Mouse (Mus musculus) c-Kit-positive CD71-positive TER-119-positive erythroid progenitor cells, embryonic 14.5 days (primary cell): ENCODE results near the gene H2afv.

ENCODE experiments used
- DNase-seq: peaks from one replicate; pipeline ENCODE4 v3.0.0-alpha.2; 2013; ENCODE audit warnings: low spot score

H2afv gene

DNA sequence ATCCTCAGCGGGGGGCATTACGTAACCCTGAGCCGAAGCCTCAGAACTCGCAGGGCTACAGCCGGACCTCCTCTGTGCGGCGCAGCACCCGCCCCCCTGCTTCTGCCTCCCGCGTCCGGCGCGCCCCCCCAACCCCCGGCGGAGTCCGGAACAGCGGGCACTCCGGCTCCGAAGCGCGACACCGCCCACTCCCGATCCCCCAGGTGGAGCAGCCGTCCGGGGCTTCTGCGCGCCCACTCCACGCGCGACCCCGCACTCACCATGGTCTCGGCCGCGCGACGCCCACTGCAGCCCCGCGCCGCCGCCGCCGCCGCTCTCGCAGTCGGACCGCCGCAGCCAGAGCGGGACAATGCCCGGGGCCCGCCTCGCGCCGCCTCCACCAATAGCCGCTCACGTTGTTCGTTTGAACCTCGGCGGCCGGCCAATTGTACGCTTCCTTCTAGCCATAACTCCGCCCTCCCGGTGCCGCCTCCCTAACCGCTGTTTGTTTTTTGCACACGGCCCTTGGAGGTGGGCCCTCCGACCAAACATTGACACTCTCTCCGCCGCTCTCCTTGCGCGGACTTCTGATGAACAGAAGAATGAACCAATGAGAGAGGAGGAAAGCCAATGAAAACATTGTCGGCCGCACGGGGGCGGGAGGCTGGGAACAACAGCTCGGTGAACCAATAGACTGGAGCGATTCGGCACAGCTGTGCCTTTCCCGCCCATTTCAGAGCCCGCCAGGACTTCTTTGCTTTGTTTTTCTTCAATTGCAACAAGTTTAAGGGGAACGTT is at the start of gene H2afv:
TSS of gene H2afv (minus strand) at position 367 of the 777 bp plus-strand sequence.
- peak; percentile 99 for DNase-seq

DNA sequence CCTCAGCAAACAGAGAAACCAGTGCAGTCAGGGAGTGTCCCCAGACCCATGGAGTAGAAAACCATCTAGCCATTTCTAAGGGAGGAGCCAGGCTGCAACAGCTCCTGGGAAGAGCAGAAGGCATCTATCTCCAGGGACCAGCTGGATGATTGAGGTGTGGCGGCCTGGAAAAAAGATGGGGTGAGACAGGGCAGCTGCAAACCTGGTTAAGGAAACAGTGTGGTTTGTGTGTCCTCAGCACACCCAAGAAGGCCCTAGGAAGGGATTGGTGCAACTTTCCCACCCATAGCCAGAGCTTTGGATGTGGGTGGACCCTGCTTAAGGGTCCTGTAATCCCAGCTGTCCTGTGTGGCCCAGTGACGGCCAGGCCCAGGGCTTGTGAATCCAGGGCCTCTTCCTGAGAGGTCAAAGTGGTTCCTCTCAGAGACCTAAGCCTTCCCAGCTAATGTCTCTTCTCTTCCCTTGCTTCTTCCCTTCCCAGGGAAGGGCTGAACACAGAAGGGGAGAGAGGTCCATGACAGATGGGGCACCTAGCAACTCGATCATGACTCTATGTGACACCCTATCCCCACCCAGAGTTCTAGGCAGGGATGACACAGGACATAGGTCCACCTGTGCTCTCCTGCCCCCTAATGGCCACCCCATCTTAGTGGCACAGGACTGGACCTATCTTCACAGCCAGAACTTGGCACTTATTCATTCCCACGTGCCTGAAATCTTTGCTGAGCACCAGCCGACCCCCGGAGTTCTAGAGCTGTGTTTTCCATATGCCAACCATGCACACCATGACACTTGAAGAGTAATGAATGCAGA is 45.7 kb upstream of the H2afv start:
- DNase-seq: no peak

DNA sequence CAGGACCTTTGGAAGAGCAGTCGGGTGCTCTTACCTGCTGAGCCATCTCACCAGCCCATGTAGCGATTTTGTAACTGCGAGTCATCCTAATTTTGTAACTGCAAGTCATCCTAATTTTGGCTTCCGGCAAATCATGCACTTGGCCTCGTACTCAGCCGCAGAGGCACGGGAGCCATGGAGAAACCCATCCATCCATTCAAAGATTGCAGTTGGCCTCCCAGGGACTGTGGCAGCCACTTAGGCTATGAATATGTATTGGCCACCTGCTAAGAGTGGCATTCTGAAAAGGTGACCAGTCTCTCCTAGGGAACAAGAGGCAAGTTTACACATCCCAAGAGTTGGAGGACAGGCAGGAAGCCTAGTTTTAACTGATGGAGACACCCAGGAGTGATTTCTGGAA is 45.0 kb upstream of the H2afv start:
- DNase-seq: no peak

DNA sequence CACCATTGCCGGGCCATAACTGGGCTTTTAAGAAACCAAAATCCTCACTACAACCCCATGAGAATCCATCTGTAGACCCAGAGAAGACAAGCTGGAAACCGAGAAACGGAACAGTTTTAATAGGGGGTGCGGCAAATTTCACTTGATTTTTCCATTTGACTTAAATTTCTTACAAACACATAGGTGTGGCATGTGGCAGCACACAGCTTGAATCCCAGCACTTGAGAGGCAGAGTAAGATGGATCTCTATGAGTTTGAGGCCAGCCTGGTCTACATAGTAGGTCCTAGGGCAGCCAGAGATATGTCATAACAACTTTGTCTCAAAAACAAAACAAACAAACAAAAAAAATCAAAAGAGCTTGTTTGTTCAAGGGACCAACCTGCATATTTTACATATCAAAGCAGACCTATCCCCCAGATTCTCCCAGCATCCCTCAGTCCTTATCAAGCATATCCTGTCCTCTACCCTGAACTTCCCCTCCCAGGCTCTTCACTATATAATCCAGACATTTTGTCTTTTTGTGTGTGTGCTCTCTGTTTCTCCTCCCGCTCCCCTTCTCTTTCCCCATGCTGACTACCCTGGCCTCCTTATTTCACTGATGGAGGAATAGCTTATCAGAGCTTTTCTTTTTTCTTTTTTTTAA is 43.9 kb upstream of the H2afv start:
- DNase-seq: no peak

DNA sequence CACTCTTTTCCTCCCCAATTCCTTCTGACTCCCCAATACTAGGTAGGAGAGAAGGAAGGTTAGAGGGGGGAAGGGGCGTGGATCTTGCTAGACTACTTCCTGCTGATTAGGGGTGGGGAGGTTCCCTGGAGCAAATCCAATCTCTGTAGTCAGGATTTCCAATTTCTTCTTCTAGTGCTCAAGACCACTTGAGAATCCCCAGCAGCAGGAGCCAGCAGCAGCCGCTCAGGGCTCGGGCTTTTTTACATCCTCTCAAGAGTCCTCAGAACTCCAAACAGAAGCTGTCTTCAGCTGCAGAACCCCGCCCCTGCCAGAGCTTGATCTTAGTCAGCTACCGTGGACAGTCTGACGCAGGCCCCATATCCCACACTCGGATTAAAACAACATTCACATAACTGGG is 43.3 kb upstream of the H2afv start:
- no peak for DNase-seq

DNA sequence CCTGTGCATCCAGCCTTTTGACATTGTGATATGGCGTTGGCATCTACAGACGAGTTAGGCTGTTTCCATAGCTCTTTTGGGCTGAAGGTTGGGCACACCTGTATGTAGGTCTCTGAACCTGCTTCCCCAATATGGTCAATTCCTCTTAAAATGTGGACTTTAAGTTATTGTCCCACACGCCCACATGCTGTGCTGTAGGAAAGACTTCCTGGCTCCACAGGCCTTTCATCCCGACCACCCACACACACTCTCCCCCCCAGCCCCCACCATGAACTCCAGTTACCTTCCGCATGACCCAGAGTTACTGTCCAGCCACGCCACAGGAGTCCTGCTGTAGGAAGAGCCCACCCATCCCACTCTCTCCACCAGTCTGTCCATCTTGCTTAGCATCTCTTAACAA is 42.7 kb upstream of the H2afv start:
- no peak for DNase-seq

DNA sequence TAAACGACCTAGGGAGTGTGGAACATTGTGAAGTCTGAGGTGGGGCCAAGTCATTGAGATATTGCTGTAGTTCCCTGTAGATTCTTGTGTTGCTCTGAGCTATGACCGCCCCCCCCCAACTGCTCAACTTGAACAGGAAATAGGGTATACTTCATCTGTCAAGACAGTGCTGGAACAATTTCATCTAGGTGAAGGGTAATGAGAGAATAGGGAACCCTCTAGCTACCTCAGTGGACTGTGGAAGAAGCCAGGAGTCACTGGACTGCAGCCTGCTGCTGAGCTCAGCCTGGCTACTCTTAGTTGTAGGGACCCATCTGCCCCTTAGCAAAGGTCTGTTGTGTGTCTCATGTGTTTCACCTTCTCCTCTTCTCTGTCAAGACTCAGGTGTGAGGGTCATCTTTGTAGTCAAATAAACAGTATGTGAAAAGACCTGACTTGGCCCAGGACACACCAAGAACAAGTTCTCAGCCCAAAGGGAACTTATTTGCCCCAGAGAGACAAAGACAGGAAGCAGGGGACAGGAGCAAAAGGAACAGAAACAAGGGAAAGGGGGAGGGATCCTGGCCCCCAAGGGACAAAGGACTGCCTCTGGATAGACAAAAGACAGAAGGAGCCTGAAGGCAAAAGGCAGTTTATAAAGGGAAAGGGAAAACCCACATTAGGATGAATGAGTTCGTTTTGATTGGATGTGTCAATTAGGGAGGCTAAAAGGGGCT is 40.2 kb upstream of the H2afv start:
- DNase-seq: no peak

DNA sequence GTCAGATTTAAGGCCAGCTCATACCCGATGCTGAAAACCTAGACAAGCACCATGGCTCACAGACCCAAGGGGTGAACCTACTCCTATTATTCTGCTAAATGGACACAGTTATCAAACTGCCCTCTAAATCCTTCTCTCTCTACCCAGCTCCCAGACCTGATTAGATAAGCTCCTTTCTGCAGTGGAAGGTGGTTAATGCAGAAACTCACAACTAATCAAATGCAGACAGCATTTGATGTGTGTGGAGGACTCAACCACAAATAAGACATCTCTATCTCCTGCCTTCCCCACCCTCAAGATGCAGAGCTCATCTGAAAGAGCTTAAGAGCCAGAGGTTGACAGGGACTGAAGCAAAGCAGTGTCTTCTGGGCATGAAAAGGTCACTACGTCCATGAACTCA is 38.9 kb upstream of the H2afv start:
- no peak for DNase-seq

DNA sequence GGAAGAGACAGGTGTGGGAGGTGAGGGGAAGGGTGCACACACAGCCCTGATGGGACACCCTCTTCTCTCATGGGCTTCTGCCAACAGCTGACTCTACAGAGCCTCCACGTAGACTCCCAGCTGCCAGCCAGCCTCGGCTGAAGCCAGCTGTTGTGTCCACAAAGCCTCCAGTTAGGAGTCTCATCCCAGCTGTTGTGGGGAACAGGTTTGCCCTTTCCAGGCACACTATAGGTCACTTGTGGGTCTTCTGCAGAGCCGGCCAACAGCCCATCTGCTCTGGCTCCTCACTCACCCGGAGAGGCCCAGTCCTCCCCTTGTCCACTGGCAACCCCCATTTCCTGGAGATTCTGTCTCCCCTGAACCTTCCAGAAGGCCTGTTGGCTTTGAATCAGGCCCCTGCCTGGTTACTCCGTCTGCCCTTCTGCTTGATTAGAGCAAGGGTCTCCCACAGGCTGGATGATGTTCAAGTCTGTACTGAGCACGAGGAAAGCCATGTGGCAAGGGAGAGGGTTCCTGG is 37.5 kb upstream of the H2afv start:
- DNase-seq: no peak

DNA sequence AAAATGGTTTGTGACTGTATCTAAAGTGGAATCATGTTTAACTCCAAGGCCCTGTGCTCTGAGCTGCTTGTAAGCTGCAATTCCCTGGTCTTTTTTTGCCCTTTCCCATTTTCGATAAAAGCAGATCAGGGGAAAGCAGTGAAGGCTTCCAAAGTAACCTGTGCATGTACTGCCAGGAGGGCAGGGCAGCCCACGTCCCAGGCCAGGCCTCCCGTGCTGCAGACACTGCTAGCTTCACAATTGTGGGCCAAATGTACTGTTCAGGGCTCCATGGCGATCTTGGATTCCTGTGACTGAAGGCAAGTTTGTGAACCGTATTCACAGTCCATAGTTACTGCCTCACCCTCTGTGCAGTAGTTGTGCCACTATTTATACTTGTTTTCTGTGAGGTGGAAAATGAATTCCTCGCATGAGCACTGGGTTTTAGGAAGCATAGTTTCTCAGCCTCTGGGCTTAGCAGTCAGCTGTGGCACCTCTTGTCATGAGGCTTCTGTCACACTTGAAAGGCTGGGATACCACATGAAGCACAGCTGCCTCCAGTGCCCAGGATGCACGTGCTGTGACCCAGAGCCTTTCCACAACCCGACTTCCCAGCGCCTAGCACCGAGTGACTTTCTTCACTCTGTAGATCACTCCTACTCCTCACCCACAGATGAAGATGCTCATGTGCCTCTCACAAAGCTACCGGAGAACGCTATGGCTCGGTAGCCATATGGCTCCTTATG is 36.6 kb upstream of the H2afv start:
- DNase-seq: no peak

DNA sequence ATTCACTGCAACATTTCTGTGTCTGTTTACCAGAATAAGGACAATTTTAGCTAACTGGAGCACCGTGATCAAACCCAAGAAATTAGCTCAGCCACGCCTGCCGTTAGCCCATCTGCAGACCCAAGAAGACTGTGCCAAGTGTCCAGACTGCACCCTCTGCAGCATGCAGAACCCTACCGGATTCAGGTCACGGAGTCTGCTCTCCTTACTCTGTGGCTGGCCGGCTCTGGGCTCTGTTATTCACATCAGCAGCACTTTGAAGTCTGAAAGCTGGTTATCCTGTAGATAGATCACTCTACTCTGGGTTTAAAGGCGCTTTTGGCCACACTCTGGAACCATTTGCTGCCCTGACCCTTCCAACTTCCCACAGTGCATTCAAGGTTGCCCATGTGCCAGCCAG is 35.9 kb upstream of the H2afv start:
- DNase-seq: no peak

DNA sequence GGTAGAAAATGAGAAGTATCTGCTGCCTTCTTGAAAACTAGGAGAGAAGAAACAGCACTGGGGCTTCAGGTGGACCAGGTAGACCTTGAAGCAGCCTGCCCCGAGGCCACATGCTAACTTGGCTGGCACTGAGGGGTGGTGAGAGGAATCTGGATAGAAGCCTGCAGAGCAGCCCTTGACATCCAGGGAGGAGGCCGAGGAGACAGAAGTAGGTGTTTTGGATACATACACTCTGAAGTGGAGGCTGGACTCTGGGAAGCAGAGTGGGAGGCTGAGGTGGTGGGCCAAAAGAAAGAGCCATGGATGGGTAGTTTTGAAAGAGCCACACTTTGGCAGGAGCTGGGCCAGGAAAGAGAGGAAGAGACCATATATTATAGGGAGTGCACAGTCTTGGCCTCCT is 35.0 kb upstream of the H2afv start:
- no peak for DNase-seq

DNA sequence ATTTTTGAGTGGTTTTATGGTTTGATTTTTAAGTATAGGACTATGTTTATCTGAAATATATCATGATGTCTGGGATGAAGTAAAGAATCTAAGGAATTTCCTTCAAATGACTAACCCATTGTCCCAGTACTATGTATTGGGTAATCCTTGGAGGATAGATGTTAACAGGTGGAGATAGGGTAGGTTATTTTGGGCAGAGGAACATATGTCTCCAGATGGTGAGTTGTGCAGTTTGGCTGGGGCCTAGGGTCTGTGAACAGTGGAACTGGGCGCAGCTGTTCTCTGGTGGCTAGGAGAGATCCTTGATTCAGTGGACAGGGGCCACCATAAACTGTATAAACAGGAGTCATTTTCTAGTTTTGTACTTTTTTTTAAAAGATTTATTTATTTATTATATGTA is 33.1 kb upstream of the H2afv start:
- DNase-seq: no peak

DNA sequence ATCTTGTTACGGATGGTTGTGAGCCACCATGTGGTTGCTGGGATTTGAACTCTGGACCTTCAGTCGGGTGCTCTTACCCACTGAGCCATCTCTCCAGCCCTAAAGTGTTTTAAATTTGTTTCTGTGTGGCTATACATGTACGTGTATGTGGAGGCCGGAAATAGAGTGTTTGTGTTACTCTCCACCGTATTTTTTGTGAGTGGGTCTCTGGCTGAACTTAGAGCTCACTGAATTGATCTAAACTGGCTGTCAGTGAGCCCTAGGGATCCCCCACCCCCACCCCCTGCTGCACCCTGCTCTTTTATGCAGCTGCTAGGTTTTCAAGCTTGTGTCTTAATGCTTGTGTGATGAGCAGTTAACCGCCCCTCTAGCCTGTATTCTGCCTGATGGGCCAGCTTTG is 32.6 kb upstream of the H2afv start:
- DNase-seq: no peak

DNA sequence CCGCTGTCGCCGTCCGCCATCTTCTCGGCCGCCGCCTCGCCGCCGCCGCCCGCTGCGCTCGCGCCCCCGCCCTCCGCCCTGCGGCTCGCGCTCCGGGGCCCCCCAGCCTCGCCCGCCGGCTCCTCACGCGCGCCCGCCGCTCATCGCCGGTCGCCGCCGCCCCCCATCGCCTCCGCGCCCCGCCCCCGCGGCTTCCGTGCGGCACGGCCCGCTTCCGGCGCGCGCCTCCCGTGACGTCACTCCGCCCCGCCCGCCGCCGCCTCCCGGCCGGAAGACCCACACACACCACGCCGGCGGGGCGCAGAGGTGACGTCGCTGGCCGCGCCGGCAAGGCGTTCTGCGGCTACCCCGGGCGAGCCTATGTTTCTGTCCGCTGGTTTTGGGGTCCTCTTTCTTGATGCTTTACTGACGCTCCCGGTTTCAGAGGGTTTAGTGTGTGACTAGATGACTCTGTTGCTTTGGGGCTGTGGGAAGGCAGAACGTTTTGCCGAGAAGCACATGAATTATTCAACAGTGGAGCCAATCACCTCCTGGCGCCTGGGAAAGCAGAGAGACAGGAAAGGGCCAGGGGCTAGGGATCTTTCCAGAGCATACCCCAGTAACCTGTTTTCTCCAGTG is 31.7 kb upstream of the H2afv start, which contains the start of gene Purb:
TSS of gene Purb (minus strand) at position 51 of the 618 bp plus-strand sequence.
- peak; percentile 85 for DNase-seq

DNA sequence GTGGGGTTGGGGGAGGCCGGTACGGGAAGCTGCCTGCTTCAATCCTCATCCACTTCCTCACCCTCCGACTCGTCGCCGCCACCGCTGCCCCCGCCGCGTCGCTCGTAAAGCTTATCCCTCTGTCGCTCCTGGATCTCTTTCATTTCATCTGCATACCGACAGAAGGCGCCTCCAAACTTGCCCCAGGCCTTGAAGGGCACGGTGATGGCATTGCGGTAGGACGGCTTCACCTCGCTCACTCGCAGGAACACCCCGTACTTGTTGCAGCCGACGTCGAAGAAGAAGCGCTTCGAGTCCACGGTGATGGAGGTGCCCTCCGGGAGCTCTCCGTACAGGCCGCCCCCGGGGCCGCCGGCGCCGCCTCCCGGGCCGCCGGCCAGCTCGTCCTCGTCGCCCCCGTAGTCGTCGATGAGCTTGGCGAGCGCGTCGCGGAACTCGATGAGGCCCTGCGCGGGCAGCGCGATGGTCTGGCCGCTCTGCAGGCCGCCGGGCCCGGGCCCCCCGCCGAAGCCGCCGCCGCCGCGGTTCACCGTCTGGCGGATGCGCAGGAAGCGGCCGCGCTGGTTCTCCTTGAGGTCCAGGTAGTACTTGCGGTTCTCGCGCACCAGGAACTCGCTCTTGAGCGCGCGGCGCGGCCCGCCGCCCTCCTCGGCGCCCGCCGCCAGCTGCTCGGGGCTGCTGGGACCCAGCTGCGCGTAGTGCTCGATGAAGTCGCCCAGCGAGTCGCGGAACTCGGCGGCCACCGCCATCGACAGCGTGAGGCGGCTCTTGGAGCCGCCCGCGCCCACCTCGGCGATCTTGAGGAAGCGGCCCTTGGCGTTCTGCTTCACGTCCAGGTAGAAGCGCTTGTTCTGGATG is 30.9 kb upstream of the H2afv start:
- no peak for DNase-seq

DNA sequence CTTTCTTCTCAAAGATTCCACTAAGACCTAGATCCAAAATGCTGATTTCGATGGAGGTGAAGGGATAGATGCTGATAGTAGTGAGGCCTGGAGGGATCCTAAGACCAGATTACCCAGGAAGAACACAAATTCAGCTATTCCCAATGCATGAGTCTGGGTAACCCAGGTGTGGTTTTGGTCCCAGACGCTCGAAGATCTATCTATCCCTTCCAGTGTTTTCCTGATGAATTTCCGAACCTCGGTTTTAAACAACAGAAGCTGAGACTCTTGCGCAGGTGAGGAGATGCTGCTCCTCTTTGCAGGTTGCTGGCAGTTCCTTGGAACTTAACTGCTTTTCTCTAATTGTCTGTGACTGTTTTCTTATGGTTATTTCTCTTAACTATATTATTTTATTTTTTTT is 30.1 kb upstream of the H2afv start:
- no peak for DNase-seq

DNA sequence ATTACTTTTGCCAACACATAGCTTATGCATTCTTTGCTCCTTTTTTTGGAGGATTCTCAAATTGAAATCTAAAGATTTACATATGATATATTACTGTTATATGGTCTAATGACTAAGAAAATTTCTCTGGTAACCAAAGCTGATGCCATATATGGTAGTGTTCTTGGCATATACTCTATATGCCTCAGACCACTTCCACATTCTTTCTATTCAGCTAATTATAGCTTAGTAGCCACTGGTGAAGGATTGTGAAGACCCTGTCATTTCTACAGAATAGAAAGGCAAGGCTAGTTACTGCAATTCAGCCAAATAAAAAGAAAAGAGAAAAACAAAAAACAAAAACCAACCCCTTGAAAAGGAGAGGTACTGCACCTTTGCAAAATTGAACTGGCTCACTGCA is 27.8 kb upstream of the H2afv start:
- DNase-seq: no peak

DNA sequence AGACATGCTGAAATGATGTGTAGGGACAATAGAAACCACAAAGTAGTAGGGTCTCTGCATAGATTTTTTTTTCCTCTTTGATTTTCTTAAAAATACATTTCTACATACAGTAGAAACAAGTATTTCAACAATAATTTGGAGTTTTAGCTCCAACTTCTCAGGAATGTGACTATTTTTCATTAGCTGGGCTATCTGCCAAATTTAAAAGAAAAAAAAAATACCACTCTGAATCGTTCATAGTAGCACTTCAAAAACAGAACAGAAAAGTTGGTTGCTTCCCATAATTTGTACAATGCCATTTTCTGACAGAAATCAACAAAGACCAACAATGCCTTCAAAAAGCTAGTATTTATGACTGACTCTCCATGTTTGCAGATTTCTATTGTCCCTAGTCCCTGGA is 27.2 kb upstream of the H2afv start:
- DNase-seq: no peak

DNA sequence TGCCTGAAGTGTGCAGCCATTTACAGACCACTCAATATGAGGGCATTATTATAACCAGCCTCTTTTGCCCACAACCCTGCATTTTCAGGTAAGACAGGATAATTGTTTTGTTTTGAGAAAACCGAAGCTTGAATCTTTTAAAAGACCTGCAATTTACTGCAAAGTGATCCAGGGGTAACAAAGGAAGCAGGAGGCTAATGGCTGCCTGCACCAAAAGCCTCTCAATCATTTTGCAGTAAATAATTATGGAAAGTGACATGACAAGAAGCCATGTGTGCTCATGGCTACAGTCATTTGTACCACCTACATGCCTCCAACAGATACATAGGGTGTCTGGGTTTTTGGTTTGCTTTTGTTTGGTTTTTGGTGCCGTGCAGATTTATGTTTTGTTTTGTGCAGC is 26.8 kb upstream of the H2afv start:
- DNase-seq: no peak
